23 mouse cellular contexts compared by ENCODE assay signal in the genomic region with DNA sequence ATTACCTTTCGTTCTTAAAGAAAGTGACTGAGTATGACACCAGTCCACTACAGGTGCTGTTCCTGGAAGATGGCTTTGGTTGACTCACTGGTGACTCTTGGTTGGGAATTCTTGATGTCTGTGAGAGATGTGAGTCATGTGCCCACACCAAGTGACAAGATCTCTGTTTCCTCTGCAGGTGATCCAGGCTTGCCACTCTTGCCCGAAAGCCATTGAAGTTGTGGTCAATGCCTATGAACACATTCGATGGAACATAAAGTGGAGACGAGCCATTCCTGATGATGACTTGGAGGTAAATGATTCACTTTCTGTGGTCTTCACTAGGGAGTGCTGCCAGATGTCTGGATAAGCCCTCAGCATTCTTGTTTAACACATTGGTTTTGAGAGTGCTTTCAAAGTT.
"Had no signal": no experiment of that assay in that cellular context is flagged by ENCODE, and none has a peak within 500 bp of the region (broad histone marks: within the 10 kb centered on the region; RNA-seq: fewer than 3 reads in every experiment).

No protein-coding gene starts in this region.

- H3K4me1 ChIP-seq: heart, embryonic 13.5 days; heart, embryonic 15.5 days; hindbrain, embryonic 13.5 days; hindbrain, embryonic 15.5 days; intestine, embryonic 15.5 days; limb, embryonic 13.5 days; limb, embryonic 15.5 days; liver, embryonic 12.5 days had no signal

- DNase-seq: gastrocnemius, postnatal 14 days; gastrocnemius, postnatal 36 days; heart, adult 11 months; heart, adult 2 months; heart, postnatal 14 days; heart, postnatal 36 days; kidney, adult 18-20 months; kidney, postnatal 10 days; kidney, postnatal 4 days; layer of hippocampus, adult 9-11 months; layer of hippocampus, postnatal 36 days; left cerebral cortex, postnatal 4 days had no signal

- H3K9ac ChIP-seq: heart, embryonic 13.5 days; heart, embryonic 15.5 days; hindbrain, embryonic 13.5 days; hindbrain, embryonic 15.5 days; intestine, embryonic 15.5 days; limb, embryonic 13.5 days; limb, embryonic 15.5 days; liver, embryonic 12.5 days; liver, embryonic 14.5 days had no signal

- ATAC-seq: inflammation-experienced regulatory T-cells, adult 6 months; intestine, embryonic 15.5 days; liver, embryonic 12.5 days had no signal

- H3K27ac ChIP-seq: heart, adult 2 months; heart, embryonic 13.5 days; heart, embryonic 15.5 days; hindbrain, embryonic 13.5 days; hindbrain, embryonic 15.5 days; intestine, embryonic 15.5 days; limb, embryonic 13.5 days; limb, embryonic 15.5 days; liver, embryonic 12.5 days; liver, embryonic 14.5 days had no signal

- H3K36me3 ChIP-seq: heart, embryonic 15.5 days; hindbrain, embryonic 13.5 days; hindbrain, embryonic 15.5 days; intestine, embryonic 15.5 days; limb, embryonic 13.5 days; limb, embryonic 15.5 days; liver, embryonic 12.5 days had no signal

- H3K4me3 ChIP-seq: heart, adult 2 months; heart, embryonic 13.5 days; heart, embryonic 15.5 days; hindbrain, embryonic 13.5 days; hindbrain, embryonic 15.5 days; intestine, embryonic 15.5 days; limb, embryonic 13.5 days; limb, embryonic 15.5 days; liver, embryonic 12.5 days had no signal

- H3K27me3 ChIP-seq: heart, embryonic 13.5 days; heart, embryonic 15.5 days; hindbrain, embryonic 13.5 days; hindbrain, embryonic 15.5 days; intestine, embryonic 15.5 days; limb, embryonic 13.5 days; limb, embryonic 15.5 days; liver, embryonic 12.5 days had no signal

- H3K9me3 ChIP-seq: heart, embryonic 13.5 days; heart, embryonic 15.5 days; hindbrain, embryonic 13.5 days; hindbrain, embryonic 15.5 days; intestine, embryonic 15.5 days; limb, embryonic 13.5 days; limb, embryonic 15.5 days; liver, embryonic 12.5 days had no signal

- H3K4me2 ChIP-seq: heart, embryonic 11.5 days; heart, embryonic 13.5 days; heart, embryonic 15.5 days; hindbrain, embryonic 13.5 days; hindbrain, embryonic 15.5 days; intestine, embryonic 15.5 days; limb, embryonic 13.5 days; limb, embryonic 15.5 days; liver, embryonic 12.5 days had no signal
